Mouse (Mus musculus) effector memory CD4-positive, alpha-beta T cell, adult 5 months (primary cell): ENCODE measurements around the gene Znrf2. TPM values are rescaled to one million over a fixed set of nuclear protein-coding genes. Genes with fewer than 3 reads are reported as not detected.

Source experiments
- polyA plus RNA-seq: library from polyadenylated mRNA; unstranded; fragments of 100-300 nt; shearing (Covaris generic); gene quantifications from one replicate; pipeline ENCODE4 v1.2.1, GENCODE M21; 2017

Znrf2 gene
- 141 TPM for polyA plus RNA-seq

GRCm38 (mm10) chr6:54816388-54817065 lies at the start of gene Znrf2:
Znrf2 (plus strand) TSS chr6:54816916.

Other genes starting within 250 kb of the Znrf2 start
- gene Plekha8, start 221.8 kb upstream of the Znrf2 start, polyA plus RNA-seq = 7.9 TPM
- gene Fkbp14, start 219.6 kb upstream of the Znrf2 start, polyA plus RNA-seq = not detected
- 13.4 TPM for gene Mturn, start 135.3 kb upstream of the Znrf2 start, polyA plus RNA-seq
- 38.4 TPM for gene Nod1, start 155.7 kb downstream of the Znrf2 start, polyA plus RNA-seq
- gene Ggct, start 176.0 kb downstream of the Znrf2 start, polyA plus RNA-seq = 14.8 TPM
- 91.7 TPM for gene Gars, start 221.1 kb downstream of the Znrf2 start, polyA plus RNA-seq